Mouse (Mus musculus): Measurements from ENCODE around the gene Btrc. TPM values are rescaled to one million over a fixed set of nuclear protein-coding genes. Genes with fewer than 3 reads are reported as not detected.

Btrc gene
- polyA plus RNA-seq, 1 experiment, result 5.0 TPM

DNA sequence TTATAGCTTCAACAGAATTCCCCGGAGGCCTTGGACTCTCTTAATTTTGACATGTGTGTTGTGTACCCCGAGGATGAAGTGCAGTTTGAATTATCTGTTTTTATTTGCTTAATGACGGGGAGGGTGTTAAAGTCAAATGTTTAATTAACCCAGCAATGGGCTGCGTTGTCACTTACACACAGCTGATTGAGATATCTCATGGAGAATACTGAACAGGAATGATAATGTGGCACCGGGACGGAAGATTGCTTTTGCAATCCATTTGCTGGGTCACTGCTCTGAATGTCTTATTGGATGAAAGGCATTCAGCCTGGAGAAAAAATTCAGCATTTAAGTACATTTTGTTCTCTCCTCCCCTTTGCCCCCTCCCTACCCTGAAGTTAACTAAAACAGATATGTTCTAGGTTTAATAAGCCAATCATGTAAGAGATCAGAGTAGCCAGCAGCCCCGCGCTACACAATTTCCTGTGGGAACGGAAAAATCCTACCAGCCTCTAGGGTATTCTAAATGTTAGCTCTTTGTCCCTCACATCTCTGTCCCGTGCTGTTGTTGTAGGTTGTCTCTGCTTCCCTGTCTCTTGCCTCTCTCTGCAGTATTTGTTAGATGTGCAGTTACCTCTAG, 77.1 kb downstream of the Btrc start:
- Histone ChIP-seq H3K4me1 (peaks cover 6% of the 10 kb centered on the region; the same call in 1 of the 2 replicates), H3K27me3 (replicated peaks) (no peaks in the 10 kb centered on the region), H3K36me3 (replicated peaks; ENCODE audit: low read length) (peaks cover 5% of the 10 kb centered on the region), H3K9me3 (no peaks in the 10 kb centered on the region), H3K4me3 (replicated peaks) (no peak overlapping the region)
- TF ChIP-seq FLI1 (IDR thresholded peaks at IDR 0.05; ENCODE audit: low read length) (no peak), GATA1 (IDR thresholded peaks at IDR 0.05; ENCODE audit: borderline replicate concordance, low read length) (no peak)

GRCm38 (mm10) chr19:45441717-45442116, 78.2 kb downstream of the Btrc start:
- Histone ChIP-seq H3K9me3 (no peaks in the 10 kb centered on the region), H3K27me3 (replicated peaks) (no peaks in the 10 kb centered on the region), H3K4me1 (peaks cover 6% of the 10 kb centered on the region; the same call in 1 of the 2 replicates), H3K4me3 (replicated peaks) (no peak overlapping the region), H3K36me3 (replicated peaks; ENCODE audit: low read length) (peaks cover 5% of the 10 kb centered on the region)
- TF ChIP-seq GATA1 (IDR thresholded peaks at IDR 0.05; ENCODE audit: borderline replicate concordance, low read length) (no peak), FLI1 (IDR thresholded peaks at IDR 0.05; ENCODE audit: low read length) (no peak)

DNA sequence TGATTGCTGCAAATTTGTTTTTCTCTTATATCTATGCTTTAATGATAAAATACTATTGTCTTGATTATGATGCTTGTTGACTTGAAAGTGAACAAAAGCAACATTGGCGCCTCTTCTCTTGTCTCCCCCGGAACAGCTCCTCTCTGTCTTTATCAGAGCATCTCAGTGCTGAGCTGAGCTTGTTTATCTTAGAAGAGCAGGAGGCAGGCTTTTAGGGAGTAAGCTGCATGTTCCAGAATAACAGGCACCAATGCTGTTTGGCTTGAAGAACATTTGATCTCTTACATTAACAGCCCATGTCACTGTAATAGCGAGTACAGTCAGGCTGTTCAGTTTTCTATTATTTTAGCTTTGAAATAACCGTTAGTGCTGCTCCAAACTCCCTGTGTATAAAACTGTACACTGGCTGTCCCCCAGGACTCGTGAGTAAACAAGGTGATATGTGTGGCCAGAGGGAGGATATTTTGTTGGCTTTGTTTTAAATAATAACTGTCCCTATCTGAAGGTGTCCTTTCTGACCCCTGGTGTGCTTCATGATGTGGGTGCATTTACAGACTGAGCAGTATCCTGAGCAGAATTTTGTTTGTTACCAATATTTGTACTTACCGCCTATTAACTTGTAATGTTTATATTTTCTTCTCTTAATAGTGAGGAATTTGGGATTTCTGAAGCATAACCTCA, 81.9 kb downstream of the Btrc start:
- no peak overlapping the region for H3K4me3 ChIP-seq (replicated peaks)
- no peaks in the 10 kb centered on the region for H3K36me3 ChIP-seq (replicated peaks; ENCODE audit: low read length)
- no peaks in the 10 kb centered on the region for H3K9me3 ChIP-seq
- H3K27me3 ChIP-seq (replicated peaks), result no peaks in the 10 kb centered on the region
- TF ChIP-seq GATA1 (IDR thresholded peaks at IDR 0.05; ENCODE audit: borderline replicate concordance, low read length) (no peak), FLI1 (IDR thresholded peaks at IDR 0.05; ENCODE audit: low read length) (no peak)
- peaks cover 6% of the 10 kb centered on the region; the same call in 1 of the 2 replicates for H3K4me1 ChIP-seq

- Histone ChIP-seq H3K27me3 (replicated peaks) (no peaks in the 10 kb centered on the region), H3K36me3 (replicated peaks; ENCODE audit: low read length) (no peaks in the 10 kb centered on the region), H3K4me1 (peaks cover 6% of the 10 kb centered on the region; the same call in 1 of the 2 replicates), H3K9me3 (no peaks in the 10 kb centered on the region), H3K4me3 (replicated peaks) (no peak overlapping the region)
- TF ChIP-seq GATA1 (IDR thresholded peaks at IDR 0.05; ENCODE audit: borderline replicate concordance, low read length) (no peak), FLI1 (IDR thresholded peaks at IDR 0.05; ENCODE audit: low read length) (no peak)
Measured at GRCm38 (mm10) chr19:45446631-45447030, 83.1 kb downstream of the Btrc start.

DNA sequence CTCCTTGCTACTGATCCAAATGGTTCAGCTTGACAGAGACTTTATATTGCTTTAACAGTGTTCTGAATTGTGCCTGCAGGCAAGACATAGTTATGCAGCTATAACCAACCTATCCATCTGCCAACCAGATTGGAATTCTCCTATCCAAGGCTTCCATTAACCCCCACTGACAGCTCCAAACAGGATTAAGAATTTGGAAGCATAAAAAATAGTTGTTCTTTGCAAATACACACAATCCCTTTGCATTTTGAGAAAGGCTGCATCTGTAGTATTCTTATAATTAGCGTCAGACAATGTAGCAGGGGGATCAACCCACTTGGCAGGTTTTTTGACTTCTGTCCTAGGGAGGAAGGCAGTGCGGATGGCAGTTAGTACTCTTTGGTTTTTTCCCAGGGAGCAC, 83.7 kb downstream of the Btrc start:
- no peaks in the 10 kb centered on the region for H3K36me3 ChIP-seq (replicated peaks; ENCODE audit: low read length)

DNA sequence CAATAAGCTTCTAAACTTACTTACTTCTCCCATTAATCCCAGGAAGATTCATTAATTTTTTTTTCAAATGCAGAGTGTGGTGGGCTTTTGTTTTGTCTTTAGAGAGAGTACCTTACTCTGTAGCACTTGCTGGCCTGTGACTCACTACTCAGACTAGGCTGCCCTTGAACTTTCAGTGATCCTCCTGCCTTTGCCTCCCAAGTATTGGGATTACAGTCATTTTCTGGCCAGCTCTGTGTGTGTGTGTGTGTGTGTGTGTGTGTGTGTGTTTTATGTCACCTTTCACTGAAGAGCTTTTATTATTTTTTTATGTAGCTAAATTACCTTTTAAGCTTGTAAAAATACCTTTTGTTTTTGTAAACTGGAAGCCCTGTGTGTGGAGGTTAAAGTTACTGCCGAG, 84.4 kb downstream of the Btrc start:
- peaks cover 6% of the 10 kb centered on the region; the same call in 1 of the 2 replicates for H3K4me1 ChIP-seq
- H3K9me3 ChIP-seq, result no peaks in the 10 kb centered on the region
- H3K4me3 ChIP-seq (replicated peaks), result no peak overlapping the region
- H3K36me3 ChIP-seq (replicated peaks; ENCODE audit: low read length), result no peaks in the 10 kb centered on the region
- no peak for TF ChIP-seq FLI1 (IDR thresholded peaks at IDR 0.05; ENCODE audit: low read length)
- no peak for TF ChIP-seq GATA1 (IDR thresholded peaks at IDR 0.05; ENCODE audit: borderline replicate concordance, low read length)
- H3K27me3 ChIP-seq (replicated peaks), result no peaks in the 10 kb centered on the region

More for the DNA sequence above, 83.7 kb downstream of the Btrc start:
- no peak overlapping the region for H3K4me3 ChIP-seq (replicated peaks)
- peaks cover 6% of the 10 kb centered on the region; the same call in 1 of the 2 replicates for H3K4me1 ChIP-seq
- TF ChIP-seq FLI1 (IDR thresholded peaks at IDR 0.05; ENCODE audit: low read length) (no peak), GATA1 (IDR thresholded peaks at IDR 0.05; ENCODE audit: borderline replicate concordance, low read length) (no peak)
- H3K9me3 ChIP-seq, result no peaks in the 10 kb centered on the region
- no peaks in the 10 kb centered on the region for H3K27me3 ChIP-seq (replicated peaks)

GRCm38 (mm10) chr19:45454391-45454790, 90.9 kb downstream of the Btrc start:
- Histone ChIP-seq H3K9me3 (no peaks in the 10 kb centered on the region), H3K4me3 (replicated peaks) (no peak overlapping the region), H3K27me3 (replicated peaks) (no peaks in the 10 kb centered on the region), H3K4me1 (no peaks in the 10 kb centered on the region), H3K36me3 (replicated peaks; ENCODE audit: low read length) (peaks cover 4% of the 10 kb centered on the region)
- TF ChIP-seq FLI1 (IDR thresholded peaks at IDR 0.05; ENCODE audit: low read length) (no peak), GATA1 (IDR thresholded peaks at IDR 0.05; ENCODE audit: borderline replicate concordance, low read length) (no peak)

- TF ChIP-seq FLI1 (IDR thresholded peaks at IDR 0.05; ENCODE audit: low read length), result no peak
- TF ChIP-seq GATA1 (IDR thresholded peaks at IDR 0.05; ENCODE audit: borderline replicate concordance, low read length), result no peak
- Histone ChIP-seq H3K9me3 (no peaks in the 10 kb centered on the region), H3K4me1 (no peaks in the 10 kb centered on the region), H3K27me3 (replicated peaks) (no peaks in the 10 kb centered on the region), H3K36me3 (replicated peaks; ENCODE audit: low read length) (peaks cover 4% of the 10 kb centered on the region), H3K4me3 (replicated peaks) (no peak overlapping the region)
Measured at GRCm38 (mm10) chr19:45456896-45457295, 93.4 kb downstream of the Btrc start.

GRCm38 (mm10) chr19:45458702-45459101, 95.2 kb downstream of the Btrc start:
- peaks cover 4% of the 10 kb centered on the region for H3K36me3 ChIP-seq (replicated peaks; ENCODE audit: low read length)
- TF ChIP-seq GATA1 (IDR thresholded peaks at IDR 0.05; ENCODE audit: borderline replicate concordance, low read length), result no peak
- H3K27me3 ChIP-seq (replicated peaks), result no peaks in the 10 kb centered on the region

DNA sequence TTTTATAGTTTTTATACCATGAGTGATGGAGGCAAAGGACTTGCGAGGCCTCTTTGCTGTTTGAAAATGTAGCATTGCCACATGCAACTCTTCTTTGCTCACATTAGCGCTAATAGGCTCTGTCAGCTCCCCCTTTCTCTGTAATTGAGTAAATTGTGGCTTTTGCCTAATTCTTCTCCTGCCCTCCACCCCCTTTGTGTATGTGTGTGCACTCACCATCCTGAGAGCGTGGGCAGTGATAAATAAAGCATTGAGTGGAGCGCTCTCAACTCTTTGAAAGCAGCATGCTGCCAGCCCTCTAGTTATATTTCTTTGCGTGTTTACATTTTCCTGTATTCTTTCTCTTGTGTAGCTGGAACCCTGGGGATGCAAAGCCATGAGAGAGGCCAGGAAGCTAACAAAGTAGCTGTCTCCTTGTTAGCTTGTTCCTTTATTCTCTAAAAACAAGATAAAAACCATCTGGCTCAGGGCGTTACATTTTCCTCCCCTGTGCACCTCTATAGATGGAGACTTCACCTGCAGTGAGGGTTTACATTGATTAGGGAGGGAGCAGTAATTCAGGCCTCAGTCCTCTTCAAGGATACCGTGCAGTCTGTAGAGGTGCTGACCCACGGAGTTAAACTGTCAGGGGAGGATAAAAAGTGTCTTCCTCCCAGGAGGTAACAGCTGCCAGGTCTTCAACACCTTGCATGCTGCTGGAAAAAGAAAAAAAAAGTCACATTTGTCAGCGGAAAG, 96.6 kb downstream of the Btrc start:
- TF ChIP-seq FLI1 (IDR thresholded peaks at IDR 0.05; ENCODE audit: low read length), result no peak
- TF ChIP-seq GATA1 (IDR thresholded peaks at IDR 0.05; ENCODE audit: borderline replicate concordance, low read length), result no peak
- peaks cover 4% of the 10 kb centered on the region for H3K36me3 ChIP-seq (replicated peaks; ENCODE audit: low read length)
- H3K4me1 ChIP-seq, result no peaks in the 10 kb centered on the region
- H3K9me3 ChIP-seq, result no peaks in the 10 kb centered on the region
- no peaks in the 10 kb centered on the region for H3K27me3 ChIP-seq (replicated peaks)
- no peak overlapping the region for H3K4me3 ChIP-seq (replicated peaks)

More at GRCm38 (mm10) chr19:45458702-45459101, 95.2 kb downstream of the Btrc start:
- Histone ChIP-seq H3K4me3 (replicated peaks) (no peak overlapping the region), H3K9me3 (no peaks in the 10 kb centered on the region), H3K4me1 (no peaks in the 10 kb centered on the region)
